Mouse (Mus musculus) C2C12 (cell line): ENCODE measurements around the gene Kcnk2. TPM values are rescaled to one million over a fixed set of nuclear protein-coding genes. Genes with fewer than 3 reads are reported as not detected.

Experiments used
- H3K27me3 ChIP-seq: one replicate; pipeline ENCODE4 v1.6.1; 2011; ENCODE audit not compliant: control insufficient read depth, insufficient read depth, insufficient read length
- H3K36me3 ChIP-seq: one replicate; pipeline ENCODE4 v1.6.1; 2011; ENCODE audit not compliant: control insufficient read depth, insufficient read depth
- H3K4me3 ChIP-seq: one replicate; pipeline ENCODE4 v1.5.1; 2011; ENCODE audit warnings: mild to moderate bottlenecking, control low read depth; ENCODE audit not compliant: poor library complexity, insufficient read depth, severe bottlenecking
- H3K79me2 ChIP-seq: one replicate; pipeline ENCODE4 v1.6.1; 2011; ENCODE audit not compliant: control insufficient read depth, insufficient read depth
- H3K79me3 ChIP-seq: one replicate; pipeline ENCODE4 v1.6.1; 2011; ENCODE audit warnings: low read depth, control low read depth
- H3ac ChIP-seq: one replicate; pipeline ENCODE3; 2011; ENCODE audit warnings: low read depth; ENCODE audit not compliant: control insufficient read depth, insufficient read length
- CEBPB ChIP-seq: IDR thresholded peaks from one replicate; pipeline ENCODE4 v1.6.1; 2011; ENCODE audit warnings: low read depth, mild to moderate bottlenecking, control low read depth, moderate library complexity
- CTCF ChIP-seq: IDR thresholded peaks from one replicate; pipeline ENCODE4 v1.5.1; 2011; ENCODE audit not compliant: control insufficient read depth, insufficient read depth, insufficient read length
- FOSL1 ChIP-seq: IDR thresholded peaks from one replicate; pipeline ENCODE4 v1.8.0; 2011; ENCODE audit warnings: mild to moderate bottlenecking, low read length; ENCODE audit not compliant: poor library complexity, insufficient read depth, severe bottlenecking
- MAX ChIP-seq: IDR thresholded peaks from one replicate; pipeline ENCODE4 v1.6.1; 2011; ENCODE audit warnings: mild to moderate bottlenecking, control low read depth
- MYOD1 ChIP-seq: IDR thresholded peaks from one replicate; pipeline ENCODE4 v1.6.1; 2011; ENCODE audit warnings: low read depth; ENCODE audit not compliant: control insufficient read depth, insufficient read length
- MYOG ChIP-seq: IDR thresholded peaks from one replicate; pipeline ENCODE4 v1.6.1; 2011; ENCODE audit not compliant: control insufficient read depth, insufficient read length; ENCODE audit errors: extremely low read depth
- USF1 ChIP-seq: IDR thresholded peaks from one replicate; pipeline ENCODE4 v1.6.1; 2011; ENCODE audit warnings: low read depth, mild to moderate bottlenecking, control low read depth, moderate library complexity
- microRNA-seq: library from miRNA; unstranded; fragments of <30 nt; microRNA quantifications from one replicate; pipeline ENCODE4, GENCODE M21; 2019; ENCODE audit warnings: borderline microRNAs expressed
- polyA plus RNA-seq: library from polyadenylated mRNA; unstranded; fragments of >200 nt; fragmentation: generic; extraction: Trizol; gene quantifications from one replicate; pipeline ENCODE4 v1.2.1, GENCODE M21; 2012; ENCODE audit warnings: missing spikeins

Gene Kcnk2
- polyA plus RNA-seq, 1 experiment = 6.0 TPM

DNA sequence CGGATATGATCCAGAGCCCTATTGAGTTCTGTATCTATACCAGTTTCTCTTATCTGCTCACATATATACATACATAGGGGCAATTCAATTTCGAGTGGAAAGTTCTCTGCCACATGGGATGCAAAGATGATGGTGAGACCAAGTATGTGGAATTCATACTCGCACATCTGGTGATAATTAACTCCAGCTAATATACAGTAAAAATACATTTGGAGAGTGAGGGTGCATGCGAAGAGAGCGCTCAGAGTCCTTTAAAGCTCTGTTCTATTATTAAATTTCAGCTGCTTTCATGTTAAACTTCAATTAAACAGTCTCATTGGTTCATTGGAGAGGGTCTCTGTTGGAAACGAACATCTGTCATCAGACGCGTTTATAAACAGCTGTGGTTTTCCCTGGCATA is 228.6 kb downstream of the Kcnk2 start:
- H3K79me3 ChIP-seq = no peaks in the 10 kb centered on the region
- no peaks in the 10 kb centered on the region for H3K27me3 ChIP-seq
- TF ChIP-seq MYOD1 (no peak), FOSL1 (no peak), USF1 (no peak), MAX (no peak), CEBPB (no peak), MYOG (no peak), CTCF (no peak)

DNA sequence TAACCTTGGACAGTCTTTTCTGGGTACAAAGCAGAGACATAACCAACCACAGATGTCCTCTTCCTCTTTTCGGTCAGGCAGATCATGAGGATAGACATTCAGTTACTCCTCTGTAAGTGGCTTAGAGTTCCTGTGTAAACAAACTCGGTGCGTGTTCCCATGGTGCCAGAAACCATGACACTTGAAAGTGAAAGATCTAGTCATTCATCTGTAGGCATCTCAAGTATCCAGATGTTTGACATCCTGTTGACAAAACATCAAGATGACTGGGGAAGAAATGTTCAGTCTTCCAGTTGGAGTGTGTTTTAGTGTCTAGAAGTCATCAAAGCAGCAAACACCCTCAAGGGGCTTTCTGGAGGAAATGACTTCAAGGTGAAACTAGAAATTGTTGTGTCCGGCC is 230.9 kb downstream of the Kcnk2 start:
- no peaks in the 10 kb centered on the region for H3K27me3 ChIP-seq
- no peak overlapping the region for H3ac ChIP-seq
- TF ChIP-seq MAX = no peak
- TF ChIP-seq USF1 = no peak
- no peak for TF ChIP-seq CTCF
- no peak for TF ChIP-seq MYOD1
- no peak for TF ChIP-seq FOSL1
- TF ChIP-seq CEBPB = no peak
- no peak for TF ChIP-seq MYOG
- no peak overlapping the region for H3K4me3 ChIP-seq
- H3K36me3 ChIP-seq = no peaks in the 10 kb centered on the region
- no peaks in the 10 kb centered on the region for H3K79me2 ChIP-seq
- H3K79me3 ChIP-seq = no peaks in the 10 kb centered on the region

More for the DNA sequence above, 228.6 kb downstream of the Kcnk2 start:
- Histone ChIP-seq H3K4me3 (no peak overlapping the region), H3K36me3 (no peaks in the 10 kb centered on the region), H3K79me2 (no peaks in the 10 kb centered on the region), H3ac (no peak overlapping the region)

DNA sequence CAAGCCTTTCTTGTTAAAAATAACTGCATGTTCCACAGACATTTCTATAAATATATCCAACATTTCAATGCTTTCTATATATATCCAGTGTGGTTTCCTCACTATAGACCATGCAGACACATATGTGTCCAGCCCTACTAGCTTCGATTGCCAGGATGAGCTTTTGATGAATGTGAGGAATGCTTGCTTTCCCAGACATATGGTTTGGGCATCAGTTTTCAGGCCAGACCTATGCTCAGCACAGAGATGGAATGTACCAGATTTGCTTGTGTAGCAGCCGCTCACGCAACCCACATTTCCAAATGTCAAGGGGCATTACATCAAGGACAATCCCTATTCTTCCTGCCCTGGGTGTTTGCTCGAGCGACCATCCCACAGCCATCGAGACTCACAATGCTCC is 236.3 kb downstream of the Kcnk2 start:
- Histone ChIP-seq H3K79me2 (no peaks in the 10 kb centered on the region), H3ac (no peak overlapping the region), H3K79me3 (no peaks in the 10 kb centered on the region), H3K36me3 (no peaks in the 10 kb centered on the region), H3K27me3 (no peaks in the 10 kb centered on the region), H3K4me3 (no peak overlapping the region)
- TF ChIP-seq MYOG (no peak), CTCF (no peak)

DNA sequence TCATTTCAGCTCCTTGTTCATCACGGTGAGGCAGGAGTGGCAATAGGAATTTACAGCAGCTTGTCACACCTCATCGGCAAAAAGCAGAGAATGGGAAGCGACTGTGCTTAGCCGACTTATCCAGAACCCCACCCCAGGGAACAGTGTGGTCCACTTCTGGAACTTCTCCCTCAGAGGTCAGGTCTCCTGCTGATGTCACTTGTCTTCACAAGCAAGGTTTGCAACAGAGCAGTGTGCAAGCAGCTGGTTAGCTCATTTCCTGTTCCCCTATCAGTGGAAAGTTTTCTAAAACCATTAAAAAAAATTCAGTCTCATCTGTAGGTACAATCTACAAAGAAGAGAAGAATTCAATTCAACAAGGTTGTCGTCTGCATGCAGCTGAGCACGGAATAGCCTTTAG is 236.9 kb downstream of the Kcnk2 start:
- Histone ChIP-seq H3K79me2 (no peaks in the 10 kb centered on the region), H3K4me3 (no peak overlapping the region), H3K79me3 (no peaks in the 10 kb centered on the region), H3ac (no peak overlapping the region), H3K27me3 (no peaks in the 10 kb centered on the region), H3K36me3 (no peaks in the 10 kb centered on the region)
- TF ChIP-seq FOSL1 (no peak), CTCF (no peak), MYOG (no peak), CEBPB (no peak), MAX (no peak), USF1 (no peak)

DNA sequence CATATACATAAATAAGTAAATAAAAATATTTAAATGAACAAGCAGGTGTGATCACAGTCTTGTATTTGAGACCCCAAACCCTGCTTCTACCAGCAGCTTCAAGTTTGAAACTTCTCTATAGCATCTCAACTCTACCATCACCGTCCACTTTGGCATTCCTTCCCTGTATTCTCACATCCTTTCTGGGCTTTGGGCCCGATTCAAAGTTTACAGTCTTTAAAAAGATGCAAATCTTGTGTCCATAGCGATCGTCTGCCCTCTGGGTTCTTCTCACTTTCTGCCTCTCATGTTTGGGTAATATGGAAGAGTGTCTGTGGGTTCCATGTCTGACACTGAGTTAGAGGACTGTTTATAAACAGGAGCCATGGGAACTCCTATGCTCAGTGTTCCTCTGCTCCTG is 237.4 kb downstream of the Kcnk2 start:
- no peak overlapping the region for H3K4me3 ChIP-seq
- H3K79me2 ChIP-seq = no peaks in the 10 kb centered on the region
- H3K27me3 ChIP-seq = no peaks in the 10 kb centered on the region
- H3K36me3 ChIP-seq = no peaks in the 10 kb centered on the region
- no peak overlapping the region for H3ac ChIP-seq
- no peaks in the 10 kb centered on the region for H3K79me3 ChIP-seq
- TF ChIP-seq FOSL1 (no peak), USF1 (no peak), MAX (no peak), CTCF (no peak), MYOD1 (no peak), MYOG (no peak), CEBPB (no peak)

- H3K79me2 ChIP-seq = no peaks in the 10 kb centered on the region
- H3K36me3 ChIP-seq = no peaks in the 10 kb centered on the region
- no peaks in the 10 kb centered on the region for H3K27me3 ChIP-seq
- H3ac ChIP-seq = no peak overlapping the region
- no peak overlapping the region for H3K4me3 ChIP-seq
- TF ChIP-seq MYOG (no peak), FOSL1 (no peak), USF1 (no peak), MAX (no peak)
- no peaks in the 10 kb centered on the region for H3K79me3 ChIP-seq
Observed at GRCm38 (mm10) chr1:189164241-189164640, 237.8 kb downstream of the Kcnk2 start.

Small RNA genes lying within 50 kb of the gene (microRNA-seq; reads per million reads assigned to microRNA genes)
- not detected for gene Gm24092
